Mouse (Mus musculus) heart, postnatal 0 days (tissue): ENCODE measurements around the gene Arhgef17.

Experiments used
- CTCF ChIP-seq: IDR thresholded peaks from 2 replicates; pipeline ENCODE4 v1.5.1; 2016; ENCODE audit warnings: antibody characterized with exemption, control low read depth, low read depth
- EP300 ChIP-seq: IDR thresholded peaks from 2 replicates; pipeline ENCODE4 v1.6.1; 2016; ENCODE audit warnings: antibody characterized with exemption, low read depth

GRCm38 (mm10) chr7:100853396-100853795 lies 78.5 kb downstream of the Arhgef17 start:
- no peak for TF ChIP-seq CTCF
- no peak for TF ChIP-seq EP300
